Mouse (Mus musculus) fibroblast of lung, adult 2 months (primary cell): ENCODE measurements around the gene Shc1.
"Not testable (repeated sequence)": the region's sequence is repeated elsewhere in the genome, so short reads cannot be mapped to it uniquely, and the experiment has no call there.

Experiments
- DNase-seq: peaks from one replicate; pipeline ENCODE4 v3.0.0-alpha.2; 2011; ENCODE audit warnings: low read depth

Shc1 gene

GRCm38 (mm10) chr3:89419571-89419970, 1.3 kb downstream of the Shc1 start:
- DNase-seq = no peak

GRCm38 (mm10) chr3:89419981-89420380, 1.7 kb downstream of the Shc1 start:
- DNase-seq = no peak

- no peak for DNase-seq
These were observed 2.2 kb downstream of the Shc1 start for GRCm38 (mm10) chr3:89420421-89420820.

DNA sequence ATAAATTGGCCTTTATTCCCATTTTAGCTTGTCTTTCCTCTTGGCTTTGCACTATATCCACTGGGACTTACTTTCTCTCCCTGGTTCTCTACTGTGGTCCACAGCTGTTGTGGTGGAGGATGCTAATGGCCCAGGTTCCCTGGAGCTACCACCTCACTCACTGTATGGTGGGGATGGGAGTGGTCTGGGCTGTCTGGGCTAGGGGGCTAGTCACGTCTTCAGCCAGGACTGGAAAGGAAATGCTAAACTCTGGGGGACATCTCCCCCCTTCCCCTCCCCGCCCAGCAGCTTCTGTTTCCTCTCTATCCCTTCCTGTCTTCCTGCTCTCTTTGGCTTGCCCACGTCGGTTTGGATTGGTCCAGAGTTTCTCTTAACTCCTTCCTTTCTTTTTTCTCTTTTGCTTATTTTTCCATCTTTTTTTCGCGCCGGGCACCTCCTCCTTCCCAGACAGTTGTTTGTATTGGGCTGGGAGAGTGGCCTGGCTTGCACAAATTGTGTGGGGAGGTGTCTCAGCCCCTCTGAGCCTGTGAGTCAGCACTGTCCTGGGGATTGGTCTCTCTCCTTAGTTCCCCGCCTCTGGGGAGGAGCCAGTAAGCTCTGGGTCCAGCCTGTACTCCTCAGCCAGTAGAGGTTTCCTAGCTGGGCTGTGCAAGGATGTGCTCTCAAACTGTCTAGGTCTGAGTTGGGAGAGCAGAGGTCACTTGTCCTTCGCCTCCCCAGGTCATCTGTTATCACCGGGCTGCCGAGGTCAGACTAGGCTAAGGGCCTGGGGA, 2.9 kb downstream of the Shc1 start:
- DNase-seq = peak; percentile 97

DNA sequence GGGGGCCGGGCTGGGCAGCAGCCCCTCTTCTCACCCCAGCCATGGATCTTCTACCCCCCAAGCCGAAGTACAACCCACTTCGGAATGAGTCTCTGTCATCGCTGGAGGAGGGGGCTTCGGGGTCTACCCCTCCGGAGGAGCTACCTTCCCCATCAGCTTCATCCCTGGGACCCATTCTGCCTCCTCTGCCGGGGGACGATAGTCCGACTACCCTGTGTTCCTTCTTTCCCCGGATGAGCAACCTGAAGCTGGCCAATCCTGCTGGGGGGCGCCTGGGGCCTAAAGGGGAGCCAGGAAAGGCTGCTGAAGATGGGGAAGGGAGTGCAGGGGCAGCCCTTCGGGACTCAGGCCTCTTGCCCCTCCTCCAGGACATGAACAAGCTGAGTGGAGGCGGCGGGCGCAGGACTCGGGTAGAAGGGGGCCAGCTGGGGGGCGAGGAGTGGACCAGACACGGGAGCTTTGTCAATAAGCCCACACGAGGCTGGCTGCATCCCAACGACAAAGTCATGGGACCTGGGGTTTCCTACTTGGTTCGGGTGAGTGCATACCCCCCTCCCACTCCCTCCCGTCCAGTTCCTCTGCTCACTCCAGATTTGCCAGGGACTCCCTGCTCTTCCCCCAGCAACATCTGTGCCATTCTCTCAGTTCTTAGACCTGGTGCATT, 3.7 kb downstream of the Shc1 start:
- DNase-seq = no peak

GRCm38 (mm10) chr3:89422556-89423205, 4.4 kb downstream of the Shc1 start:
- no peak for DNase-seq

DNA sequence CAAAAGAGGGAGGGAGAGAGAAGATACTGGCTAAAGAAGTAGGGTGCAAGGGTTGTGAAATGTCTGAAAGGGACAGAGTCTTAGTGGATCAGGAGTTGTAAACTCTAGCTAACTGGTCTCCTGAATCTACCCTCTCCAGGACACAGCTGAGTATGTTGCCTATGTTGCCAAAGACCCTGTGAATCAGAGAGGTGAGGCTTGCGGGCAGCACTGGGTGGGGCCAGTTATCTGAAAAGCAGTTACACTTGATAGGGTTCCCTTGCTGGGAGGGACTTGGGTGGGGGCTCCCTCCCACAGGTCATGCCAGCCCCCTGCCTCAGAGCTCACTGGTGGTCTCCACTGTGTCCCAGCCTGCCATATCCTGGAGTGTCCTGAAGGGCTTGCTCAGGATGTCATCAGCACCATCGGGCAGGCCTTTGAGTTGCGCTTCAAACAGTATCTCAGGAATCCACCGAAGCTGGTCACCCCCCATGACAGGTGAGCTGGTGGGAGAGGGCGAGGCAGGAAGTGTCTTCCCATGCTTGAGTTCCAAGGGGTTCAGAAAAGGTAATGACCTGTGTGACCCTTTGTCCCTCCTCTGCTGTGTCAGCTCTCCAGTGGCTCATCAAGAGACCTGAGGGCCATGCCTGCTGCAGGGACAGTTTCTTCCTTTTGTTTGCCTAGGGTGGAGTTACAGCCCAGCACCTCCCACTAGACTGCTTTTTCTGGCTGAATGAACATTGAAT, 6.3 kb downstream of the Shc1 start:
- DNase-seq = no peak

GRCm38 (mm10) chr3:89425141-89425525, 6.9 kb downstream of the Shc1 start:
- DNase-seq = no peak

- no peak for DNase-seq
These were observed 7.6 kb downstream of the Shc1 start for GRCm38 (mm10) chr3:89425876-89426275.

DNA sequence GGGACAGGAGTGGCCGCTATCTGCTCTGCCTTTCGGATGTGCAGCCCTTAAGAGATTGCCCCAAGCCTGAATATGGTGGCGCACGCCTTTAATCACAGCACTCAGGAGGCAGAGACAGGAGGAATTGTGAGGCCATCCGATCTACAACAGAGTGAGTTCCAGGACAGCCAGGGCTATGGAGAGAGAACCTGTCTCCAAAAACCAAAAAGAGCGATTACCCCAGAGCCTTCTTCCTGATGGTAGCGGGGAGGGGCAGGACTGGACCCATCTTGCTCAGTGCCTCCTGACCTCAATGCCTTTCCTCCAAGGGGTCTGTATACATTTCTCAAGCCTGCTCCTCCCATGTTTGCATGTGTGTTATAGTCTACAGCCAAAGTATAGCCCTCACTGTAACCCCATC, 10.8 kb downstream of the Shc1 start:
- DNase-seq = not testable (repeated sequence)

DNA sequence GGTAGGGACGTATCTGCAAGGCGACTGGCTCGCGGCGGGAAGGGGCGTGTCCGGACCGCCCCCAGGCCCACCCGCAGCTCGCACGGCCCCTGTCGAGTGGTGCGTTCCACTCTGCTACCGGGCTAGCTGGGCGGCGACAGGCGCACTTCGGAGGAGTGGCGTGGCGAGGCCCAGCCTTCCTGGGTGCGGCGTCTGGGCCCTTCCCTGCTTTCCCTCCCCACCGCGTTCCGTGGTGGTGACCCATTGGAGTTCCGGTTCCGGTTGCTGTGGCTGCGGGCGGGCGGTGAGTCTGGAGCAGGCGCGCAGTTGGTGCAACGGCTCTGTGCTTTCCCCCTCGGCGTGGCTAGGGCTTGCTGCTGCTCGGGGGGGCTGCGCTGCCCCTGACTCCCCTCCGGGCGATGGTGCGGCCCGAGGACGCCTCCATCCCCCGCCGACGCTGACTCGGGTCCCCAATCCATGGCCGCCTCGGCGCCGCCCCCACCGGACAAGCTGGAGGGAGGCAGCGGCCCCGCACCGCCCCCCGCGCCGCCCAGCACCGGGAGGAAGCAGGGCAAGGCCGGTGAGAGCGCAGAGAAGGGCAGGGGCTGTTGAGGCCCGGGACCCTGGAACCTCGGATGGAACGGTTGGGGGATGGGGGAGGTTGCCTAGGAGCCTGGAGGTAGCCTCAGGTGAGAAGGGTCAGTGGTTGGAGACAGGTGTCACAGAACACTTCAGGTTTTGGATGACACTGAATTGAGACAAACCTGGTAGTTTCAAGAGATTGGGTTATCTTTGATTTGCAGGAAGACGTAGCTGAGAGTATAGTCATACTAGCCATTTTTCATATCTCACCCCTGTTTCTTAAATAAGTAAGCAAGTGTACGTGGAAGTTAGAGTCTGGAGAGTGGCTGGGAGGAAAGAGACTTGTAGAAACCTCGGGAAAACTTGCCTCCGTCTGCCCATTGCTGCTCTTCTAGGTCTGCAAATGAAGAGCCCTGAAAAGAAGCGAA, 12.2 kb downstream of the Shc1 start, which contains the start of gene Pygo2:
Gene Pygo2, plus strand, starts transcription at position 44 of the 989 bp plus-strand sequence.
- peak; percentile 87 for DNase-seq

GRCm38 (mm10) chr3:89432606-89433005, 14.4 kb downstream of the Shc1 start:
- DNase-seq = no peak

GRCm38 (mm10) chr3:89434532-89434931, 16.3 kb downstream of the Shc1 start:
- no peak for DNase-seq

GRCm38 (mm10) chr3:89435041-89435440, 16.8 kb downstream of the Shc1 start:
- DNase-seq = no peak

DNA sequence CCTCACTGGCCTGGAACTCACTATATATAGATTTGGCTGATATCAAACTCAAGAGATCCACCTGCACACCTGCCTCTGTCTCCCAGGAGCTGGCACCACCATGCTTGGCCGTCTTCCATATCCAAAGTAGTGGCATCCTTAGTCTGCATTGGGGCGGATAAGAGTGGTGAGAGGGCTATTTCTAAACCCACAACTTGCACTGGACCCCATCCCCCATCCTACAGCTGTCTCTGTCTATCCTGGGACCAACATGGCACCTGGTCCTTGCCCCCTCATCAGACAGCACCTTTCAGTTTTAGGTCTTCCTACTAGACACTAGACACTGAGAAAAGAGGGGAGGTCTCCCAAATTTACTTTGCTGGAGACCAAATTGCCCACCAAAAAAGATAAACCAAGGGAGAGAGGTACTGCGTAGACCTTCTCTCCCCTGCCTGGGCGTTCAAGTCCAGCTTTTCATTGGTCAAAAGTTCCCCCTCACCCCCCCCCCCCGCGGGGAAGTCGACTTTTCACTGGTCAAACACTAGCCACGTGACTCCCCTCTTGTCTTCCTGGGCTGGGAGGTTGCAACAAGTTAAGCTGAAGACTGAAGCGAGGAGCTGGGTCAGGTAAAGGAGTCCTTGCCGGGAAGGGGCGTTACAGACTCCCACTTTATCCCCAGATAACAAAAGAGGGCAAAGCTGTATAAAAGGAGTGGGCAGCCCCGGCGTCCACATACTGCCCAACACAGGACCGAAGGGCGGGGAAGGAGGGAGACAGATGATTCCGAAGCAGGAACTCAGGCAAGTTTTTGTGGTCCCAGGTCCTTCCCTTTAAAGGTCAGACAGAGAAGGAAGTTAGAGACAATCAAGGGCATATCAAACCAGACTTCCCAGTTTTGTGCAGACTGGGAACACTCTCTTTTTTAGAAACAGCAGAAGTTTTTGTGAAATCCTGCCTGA, 18.2 kb downstream of the Shc1 start, which contains the start of gene Pbxip1:
Gene Pbxip1, plus strand, starts transcription at position 531 of the 938 bp plus-strand sequence.
- no peak for DNase-seq

DNA sequence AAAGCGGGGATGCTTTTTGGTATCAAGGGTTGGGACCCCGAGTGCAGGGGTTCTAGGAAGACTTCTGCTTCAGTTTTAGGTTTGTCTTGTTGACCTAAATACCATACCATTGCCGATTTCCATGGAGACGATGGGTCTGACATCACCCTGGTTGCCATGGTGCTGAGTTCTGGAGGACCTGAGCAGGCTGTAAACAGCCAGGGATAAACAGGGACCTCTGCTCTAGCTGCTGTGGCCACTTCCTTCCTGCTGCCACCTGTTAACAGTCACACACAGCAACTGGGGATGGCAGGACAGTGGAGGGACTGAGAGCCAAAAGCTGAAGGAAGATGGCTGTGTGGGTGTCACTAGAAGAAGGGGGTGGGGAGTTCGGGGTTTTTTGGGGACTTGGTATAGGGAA, 19.0 kb downstream of the Shc1 start:
- no peak for DNase-seq

DNA sequence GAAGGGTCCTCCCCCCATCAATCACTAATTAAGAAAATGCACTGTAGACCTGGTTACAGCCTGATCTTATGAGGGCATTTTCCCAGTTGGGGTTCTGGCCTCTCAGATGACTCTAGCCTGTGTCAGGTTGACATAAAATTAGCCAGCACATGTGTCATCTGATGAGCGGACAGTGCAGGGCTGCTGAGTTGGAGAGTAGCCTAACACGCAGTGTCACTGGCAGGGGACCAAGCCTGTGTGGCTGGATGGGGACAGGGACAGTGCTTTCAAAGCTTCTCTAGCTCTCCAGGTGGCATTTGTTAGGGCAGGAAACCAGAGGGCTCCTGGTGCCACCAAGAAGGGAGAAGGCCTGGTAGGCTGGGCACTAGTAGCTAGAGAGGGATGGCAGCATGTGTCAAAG, 22.4 kb downstream of the Shc1 start:
- DNase-seq = no peak

DNA sequence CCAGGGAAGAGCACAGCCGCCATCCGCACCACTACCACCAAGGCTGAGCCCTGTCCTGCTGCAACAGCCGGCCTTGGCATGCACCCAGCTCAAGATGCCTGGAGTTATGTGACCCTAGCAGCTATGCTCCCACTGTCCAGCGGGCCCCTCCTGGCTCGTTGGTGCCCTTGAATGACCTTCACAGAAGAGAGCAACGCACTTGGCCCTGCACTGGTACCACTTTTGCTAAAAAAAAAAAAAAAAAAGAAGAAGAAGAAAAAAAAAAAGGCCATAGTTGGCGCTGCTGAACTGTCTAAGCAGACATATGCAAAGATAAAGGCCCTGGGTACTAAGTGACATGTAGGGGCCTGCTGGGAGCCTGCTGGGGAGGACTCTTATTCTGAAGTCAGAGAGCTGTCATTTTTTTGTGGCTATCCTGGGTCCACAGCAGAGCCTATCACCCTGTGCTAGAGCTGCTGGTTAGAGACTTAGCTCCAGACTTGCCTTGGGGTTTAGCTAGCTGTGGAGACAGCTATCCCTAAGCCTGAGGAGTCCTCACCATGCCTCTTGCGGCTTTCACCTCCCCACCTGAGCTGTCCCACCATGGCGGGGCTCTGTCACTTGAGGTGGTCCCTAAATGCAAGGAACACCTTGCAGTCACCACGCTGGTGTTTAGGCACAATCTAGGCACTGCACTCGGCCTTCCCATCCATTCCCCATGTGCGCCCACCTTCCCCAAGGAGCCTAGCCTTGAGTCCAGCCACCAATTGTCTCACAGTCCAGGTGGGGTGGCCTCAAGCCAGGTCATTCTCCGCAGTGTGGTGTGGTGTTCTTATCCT, 30.7 kb downstream of the Shc1 start:
- no peak for DNase-seq

DNA sequence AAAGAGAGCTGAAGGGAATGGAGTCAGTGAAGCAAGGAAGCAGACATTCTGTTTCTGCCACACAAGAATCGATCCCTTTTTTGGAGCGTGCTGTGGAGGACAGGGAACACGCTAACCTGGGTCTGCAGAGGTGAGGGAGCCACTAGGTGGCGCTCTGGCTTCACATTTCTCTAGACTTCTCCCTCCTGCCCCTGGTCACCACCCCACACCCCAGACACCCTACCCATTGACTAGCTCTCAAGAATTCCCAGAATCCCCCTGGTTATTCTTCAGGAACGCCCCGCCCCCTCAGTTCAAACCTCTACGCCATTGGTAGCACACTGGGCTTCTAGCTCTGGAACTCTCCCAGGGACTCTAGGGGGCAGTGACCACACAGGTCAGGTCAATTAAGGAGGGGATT, 31.3 kb downstream of the Shc1 start:
- DNase-seq = no peak
